Mouse (Mus musculus) liver, adult 2 months (tissue): ENCODE results near the gene Arhgef3. TPM values are rescaled to one million over a fixed set of nuclear protein-coding genes. Genes with fewer than 3 reads are reported as not detected.

Experiments
- DNase-seq: peaks from one replicate; pipeline ENCODE4 v3.0.0-alpha.2; 2011; ENCODE audit warnings: low read depth, low spot score; ENCODE audit errors: extremely low read depth
- H3K27ac ChIP-seq: fragments of 200-500 bp; replicated peaks from 2 replicates; pipeline ENCODE4 v1.5.1; 2012; ENCODE audit warnings: low read depth, mild to moderate bottlenecking, control low read depth, inconsistent platforms, low read length; ENCODE audit not compliant: insufficient read depth
- H3K27me3 ChIP-seq: fragments of 200-500 bp; 2 replicates; pipeline ENCODE4 v1.6.1; 2012; ENCODE audit warnings: mild to moderate bottlenecking, moderate library complexity, low read length, inconsistent platforms; ENCODE audit not compliant: control insufficient read depth, insufficient read depth
- H3K36me3 ChIP-seq: fragments of 200-500 bp; 2 replicates; pipeline ENCODE4 v1.6.1; 2012; ENCODE audit warnings: low read length, inconsistent platforms; ENCODE audit not compliant: control insufficient read depth, insufficient read depth
- H3K4me1 ChIP-seq: fragments of 200-500 bp; 2 replicates; pipeline ENCODE4 v1.6.1; 2011; ENCODE audit warnings: low read length; ENCODE audit not compliant: control insufficient read depth, insufficient read depth
- H3K4me3 ChIP-seq: fragments of 200-500 bp; 2 replicates; pipeline ENCODE4 v1.5.1; 2011; ENCODE audit warnings: low read depth, mild to moderate bottlenecking, control low read depth, low read length, moderate library complexity; ENCODE audit not compliant: insufficient read depth
- H3K79me2 ChIP-seq: fragments of 200-500 bp; 2 replicates; pipeline ENCODE4 v1.6.1; 2012; ENCODE audit warnings: inconsistent platforms, mild to moderate bottlenecking, low read length, moderate library complexity; ENCODE audit not compliant: control insufficient read depth, insufficient read depth
- H3K9ac ChIP-seq: fragments of 200-500 bp; 2 replicates; pipeline ENCODE4 v1.6.1; 2012; ENCODE audit warnings: low read depth, mild to moderate bottlenecking, control low read depth, inconsistent platforms, low read length
- CTCF ChIP-seq: fragments of 200-500 bp; IDR thresholded peaks from 2 replicates; pipeline ENCODE4 v1.5.1; 2011; ENCODE audit warnings: low read depth, low read length, control low read depth
- POLR2A ChIP-seq: fragments of 200-500 bp; IDR thresholded peaks from 2 replicates; pipeline ENCODE4 v1.6.1; 2011; ENCODE audit warnings: low read length, control low read depth; ENCODE audit not compliant: insufficient read depth; ENCODE audit errors: extremely low read depth
- WGBS: fragments of 180-500 bp; shearing (Covaris S2); methylation state at CpG from one replicate; pipeline ENCODE4 v1.1.7; 2018; 5-methylcytosine and 5-hydroxymethylcytosine counted together
- polyA plus RNA-seq: library from polyadenylated mRNA; depleted of rRNA; stranded (reverse); fragments of >200 nt; gene quantifications from 2 replicates; pipeline ENCODE4 v1.2.3, GENCODE M21; 2012
- total RNA-seq: library from RNA; depleted of rRNA; stranded (reverse); fragments of >200 nt; gene quantifications from 2 replicates; pipeline ENCODE4 v1.2.3, GENCODE M21; 2014

The Arhgef3 gene
- total and polyA plus RNA-seq, 2 experiments: 6.4 to 19.3 TPM

DNA sequence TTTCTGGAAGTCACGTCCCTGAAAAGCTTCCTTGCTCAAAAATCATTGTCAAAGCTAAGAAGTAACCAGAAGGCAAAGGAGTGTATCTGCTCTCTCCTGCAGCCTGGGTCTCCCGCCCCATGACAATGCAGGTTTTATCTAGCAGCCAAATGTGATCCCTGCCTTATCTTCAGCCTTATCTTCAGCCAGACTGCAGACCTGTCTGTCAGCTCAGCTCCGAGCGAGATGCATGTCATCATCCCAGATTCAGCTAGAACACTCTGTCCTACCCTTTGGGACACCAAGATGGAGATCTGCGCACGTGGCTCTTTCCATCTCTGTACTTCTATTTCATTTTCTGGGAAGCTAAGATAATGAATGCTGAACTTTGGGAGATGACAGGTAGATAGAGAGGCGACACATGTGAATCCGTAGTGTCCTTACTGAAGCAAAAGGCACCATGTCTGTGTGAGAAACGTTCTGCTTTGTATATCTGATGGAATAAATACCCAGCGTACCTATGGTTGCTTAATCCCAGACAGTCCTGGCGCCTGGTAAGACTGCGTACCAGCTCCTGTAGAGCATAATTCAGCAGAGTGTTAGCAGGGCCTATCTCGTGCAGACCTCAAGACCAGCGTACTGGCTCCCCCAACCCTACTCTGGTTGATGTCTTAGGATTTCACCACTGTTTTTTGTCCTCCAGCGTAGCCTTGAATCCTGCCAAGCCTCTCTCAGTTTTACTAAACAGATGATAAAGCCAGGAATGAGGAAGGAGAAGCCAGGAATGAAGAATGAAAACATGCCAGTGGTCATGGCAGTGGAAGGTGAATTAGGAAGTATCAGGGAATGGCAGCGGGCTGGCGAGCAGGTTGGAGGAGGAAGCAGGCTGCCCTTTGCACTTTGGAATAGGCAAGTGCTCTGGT lies 235.4 kb downstream of the Arhgef3 start:
- Histone ChIP-seq H3K27ac (peak overlapping the region; percentile 80), H3K4me3 (no peak overlapping the region), H3K27me3 (no peaks in the 10 kb centered on the region), H3K36me3 (peaks cover 3% of the 10 kb centered on the region; the same call in 1 of the 2 replicates), H3K4me1 (peaks cover 31% of the 10 kb centered on the region), H3K9ac (peak overlapping the region; percentile 8; the same call in 1 of the 2 replicates), H3K79me2 (peaks cover 29% of the 10 kb centered on the region; the same call in 1 of the 2 replicates)
- DNase-seq: peak; percentile 52
- no peak for TF ChIP-seq CTCF
- 62% methylated on average over 17 of the region's 17 CpGs for WGBS

DNA sequence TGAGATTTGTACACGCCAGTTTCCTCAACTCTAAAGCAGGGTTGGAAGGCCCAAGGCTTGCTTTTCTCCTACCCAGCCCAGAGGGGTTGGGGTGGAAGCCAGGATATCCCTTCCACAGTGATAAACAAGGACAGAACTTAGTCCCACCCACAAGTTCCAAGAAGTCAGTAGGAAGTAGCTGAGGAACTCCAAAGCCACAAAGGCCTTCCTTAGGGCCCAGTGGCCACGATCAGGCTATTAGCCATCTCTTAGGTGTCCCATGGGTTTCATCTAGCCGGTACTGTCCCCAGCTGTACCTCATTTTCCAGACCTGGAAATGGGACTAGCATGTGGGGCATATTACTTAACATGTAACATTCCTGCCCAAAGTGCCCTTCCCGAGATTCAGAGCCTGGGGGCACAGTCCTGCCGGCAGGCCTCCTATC lies 236.4 kb downstream of the Arhgef3 start:
- Histone ChIP-seq H3K9ac (peak overlapping the region; percentile 17; the same call in 1 of the 2 replicates), H3K4me3 (no peak overlapping the region), H3K4me1 (peaks cover 24% of the 10 kb centered on the region), H3K36me3 (peaks cover 3% of the 10 kb centered on the region; the same call in 1 of the 2 replicates), H3K79me2 (peaks cover 31% of the 10 kb centered on the region; the same call in 1 of the 2 replicates), H3K27me3 (no peaks in the 10 kb centered on the region), H3K27ac (peak overlapping the region; percentile 80)
- no peak for TF ChIP-seq CTCF
- no peak for TF ChIP-seq POLR2A
- 32% methylated on average over 5 of the region's 5 CpGs for WGBS
- peak; percentile 45 for DNase-seq

DNA sequence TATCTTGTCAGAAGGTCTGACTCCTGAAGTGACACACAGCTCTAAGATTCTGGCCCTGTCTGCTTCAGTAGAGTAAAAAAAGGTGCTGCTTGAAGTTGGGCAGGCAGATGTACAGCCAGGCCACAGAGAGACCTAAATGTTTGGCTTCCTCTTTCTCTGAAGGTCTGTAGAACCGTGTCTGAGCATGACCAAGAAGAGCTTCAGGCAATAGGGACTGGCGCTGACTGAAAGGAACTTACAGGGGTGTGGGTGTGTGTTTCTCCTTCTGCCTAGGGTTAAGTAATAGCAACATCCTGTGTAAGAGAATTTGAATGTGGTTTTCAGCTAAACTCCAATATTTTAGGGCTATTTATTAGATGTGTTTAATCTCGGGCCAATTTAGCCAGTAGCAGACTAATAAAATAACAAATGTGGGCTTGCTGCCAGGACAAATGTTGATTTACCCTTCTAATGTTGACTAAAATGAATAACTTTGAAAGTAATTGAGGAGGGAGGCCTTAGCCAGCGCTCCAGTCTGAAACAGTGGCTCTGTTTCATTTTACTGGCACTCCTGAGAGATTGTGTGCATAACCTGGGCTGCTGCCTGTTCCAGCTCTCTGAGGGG lies 236.9 kb downstream of the Arhgef3 start:
- H3K9ac ChIP-seq: no peak overlapping the region; the same call in 1 of the 2 replicates
- 10% methylated on average over 4 of the region's 4 CpGs for WGBS
- no peaks in the 10 kb centered on the region for H3K27me3 ChIP-seq
- peaks cover 3% of the 10 kb centered on the region; the same call in 1 of the 2 replicates for H3K36me3 ChIP-seq
- H3K4me1 ChIP-seq: peaks cover 24% of the 10 kb centered on the region
- no peak overlapping the region for H3K4me3 ChIP-seq
- peak; percentile 96 for DNase-seq
- H3K27ac ChIP-seq: peak overlapping the region; percentile 80
- TF ChIP-seq CTCF (no peak), POLR2A (no peak)
- peaks cover 31% of the 10 kb centered on the region; the same call in 1 of the 2 replicates for H3K79me2 ChIP-seq

DNA sequence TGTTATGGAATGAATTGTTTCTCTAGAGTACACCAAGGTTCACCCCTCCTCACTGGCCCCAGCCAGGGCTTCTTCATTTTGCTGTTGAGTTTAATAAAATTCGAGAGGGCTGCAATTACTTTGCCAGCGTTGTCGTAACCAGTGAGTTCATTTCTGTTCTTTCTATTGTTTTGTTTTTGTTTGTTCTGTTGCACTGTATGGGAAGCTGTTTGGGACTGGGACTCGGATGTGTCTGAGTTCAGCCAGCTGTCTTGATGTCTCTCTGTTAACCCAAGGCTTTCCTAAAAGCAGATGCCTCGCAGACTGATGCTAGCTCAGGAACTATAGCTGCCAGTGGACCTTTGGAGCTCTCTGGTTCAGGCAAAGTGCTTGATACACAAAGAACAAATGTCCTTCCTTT lies 237.8 kb downstream of the Arhgef3 start:
- no peaks in the 10 kb centered on the region for H3K27me3 ChIP-seq
- H3K4me3 ChIP-seq: no peak overlapping the region
- TF ChIP-seq POLR2A (no peak), CTCF (no peak)
- H3K9ac ChIP-seq: no peak overlapping the region
- peaks cover 3% of the 10 kb centered on the region; the same call in 1 of the 2 replicates for H3K36me3 ChIP-seq
- DNase-seq: no peak
- 76% methylated on average over 5 of the region's 5 CpGs for WGBS
- H3K27ac ChIP-seq: no peak overlapping the region
- H3K4me1 ChIP-seq: peaks cover 24% of the 10 kb centered on the region
- H3K79me2 ChIP-seq: peaks cover 28% of the 10 kb centered on the region; the same call in 1 of the 2 replicates

DNA sequence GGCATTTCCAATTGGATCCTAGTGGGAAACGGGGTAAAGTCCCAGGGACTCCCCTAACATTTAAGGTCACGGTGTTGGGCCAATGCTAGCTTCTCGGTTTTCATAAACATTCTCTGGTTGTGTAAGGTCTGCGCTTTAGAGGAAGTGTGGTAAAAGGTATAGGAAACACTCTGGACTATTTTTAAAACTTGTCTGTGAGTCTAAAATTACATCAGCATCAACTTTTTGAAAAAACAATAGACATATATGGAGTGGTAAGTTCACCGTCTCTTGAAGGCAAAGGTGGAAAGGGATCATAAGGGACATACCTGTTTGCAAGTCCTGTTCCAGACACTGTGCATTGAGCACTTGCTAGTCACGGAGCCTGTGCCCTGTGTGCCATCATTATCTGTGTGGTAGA lies 240.5 kb downstream of the Arhgef3 start:
- TF ChIP-seq POLR2A: no peak
- TF ChIP-seq CTCF: no peak
- Histone ChIP-seq H3K79me2 (peaks cover 24% of the 10 kb centered on the region; the same call in 1 of the 2 replicates), H3K4me1 (peaks cover 18% of the 10 kb centered on the region), H3K27me3 (no peaks in the 10 kb centered on the region), H3K27ac (no peak overlapping the region), H3K4me3 (no peak overlapping the region), H3K9ac (no peak overlapping the region), H3K36me3 (peaks cover 3% of the 10 kb centered on the region; the same call in 1 of the 2 replicates)
- WGBS: 85% methylated on average over 6 of the region's 6 CpGs
- no peak for DNase-seq
